Mouse (Mus musculus): ENCODE results near the gene Ptprn.
A peak's percentile ranks its signal among the peaks of the same experiment; 100 is the strongest.

The Ptprn gene

GRCm38 (mm10) chr1:75225473-75225872 lies 38.8 kb downstream of the Ptprn start:
- no peak for DNase-seq (ENCODE audit: low read depth, low spot score)

- DNase-seq (ENCODE audit: low read depth, low spot score), result no peak
Measured at GRCm38 (mm10) chr1:75223532-75223931, 40.8 kb downstream of the Ptprn start.

DNA sequence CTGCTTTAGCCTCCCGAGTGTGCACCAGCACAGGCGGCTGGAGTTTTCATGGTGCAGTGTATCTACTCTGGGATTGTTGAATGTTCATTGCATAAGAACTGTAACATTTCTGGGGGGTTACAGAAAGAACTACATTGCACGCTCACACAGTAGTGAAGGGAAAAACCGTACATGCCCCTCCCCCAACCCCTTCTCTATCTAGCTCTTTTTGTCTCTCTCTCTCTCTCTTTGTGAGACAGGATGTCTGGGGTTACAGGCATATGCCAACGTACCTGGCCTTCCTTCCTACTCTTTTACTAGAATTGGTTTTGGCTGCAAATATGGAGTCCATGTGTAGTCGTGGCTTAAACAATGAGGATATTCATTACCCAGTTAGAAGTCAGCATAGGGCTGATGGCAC lies 41.4 kb downstream of the Ptprn start:
- no peak for DNase-seq (ENCODE audit: low read depth, low spot score)

DNA sequence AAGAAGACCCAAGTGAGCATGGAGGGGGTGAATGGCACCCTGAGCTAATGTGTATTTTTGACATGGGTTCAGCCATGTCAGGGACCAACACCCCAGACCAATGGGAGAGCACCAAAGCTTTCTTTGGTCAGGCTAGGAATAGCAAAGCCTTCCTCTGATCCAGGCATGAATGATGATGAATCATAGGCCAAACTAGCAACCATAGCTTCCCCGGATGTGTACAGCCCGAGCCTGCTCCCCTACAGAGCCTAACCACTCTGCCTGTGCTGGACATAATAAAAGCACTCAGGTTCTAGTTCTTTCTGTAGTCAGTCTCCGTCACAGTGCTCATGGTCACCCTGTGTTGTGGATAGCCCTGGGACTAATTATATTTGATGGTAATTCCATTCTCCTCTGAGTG lies 42.8 kb downstream of the Ptprn start:
- no peak for DNase-seq (ENCODE audit: low read depth, low spot score)

DNA sequence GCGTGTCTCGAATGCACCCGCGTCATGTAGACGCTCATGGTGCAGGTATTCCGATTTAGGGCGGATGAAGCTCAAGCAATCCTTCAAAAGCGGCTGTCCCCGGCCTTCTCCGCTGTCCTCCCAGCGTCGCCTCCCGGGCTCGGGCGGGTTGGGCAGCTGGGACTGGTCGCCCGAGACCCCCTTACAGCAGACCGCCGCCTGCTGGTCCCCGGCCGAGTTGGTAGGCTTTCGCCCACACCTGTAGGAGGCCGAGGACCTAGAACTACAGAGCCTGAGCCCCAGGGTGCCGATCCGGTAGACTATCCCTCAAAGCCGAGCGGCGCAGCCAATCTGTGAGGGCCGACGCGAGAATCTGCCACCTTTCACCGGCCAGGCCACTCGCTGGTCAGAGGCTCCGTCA lies 44.8 kb downstream of the Ptprn start, which contains the start of gene Tuba4a:
Gene Tuba4a, minus strand, starts transcription at position 335 of the 400 bp plus-strand sequence.
- peak; percentile 44 for DNase-seq (ENCODE audit: low read depth, low spot score)

- DNase-seq (ENCODE audit: low read depth, low spot score), result peak; percentile 95
Measured at GRCm38 (mm10) chr1:75219078-75219477, 45.2 kb downstream of the Ptprn start.

- DNase-seq (ENCODE audit: low read depth, low spot score), result peak; percentile 52
Measured at GRCm38 (mm10) chr1:75218227-75219001, 45.9 kb downstream of the Ptprn start.

DNA sequence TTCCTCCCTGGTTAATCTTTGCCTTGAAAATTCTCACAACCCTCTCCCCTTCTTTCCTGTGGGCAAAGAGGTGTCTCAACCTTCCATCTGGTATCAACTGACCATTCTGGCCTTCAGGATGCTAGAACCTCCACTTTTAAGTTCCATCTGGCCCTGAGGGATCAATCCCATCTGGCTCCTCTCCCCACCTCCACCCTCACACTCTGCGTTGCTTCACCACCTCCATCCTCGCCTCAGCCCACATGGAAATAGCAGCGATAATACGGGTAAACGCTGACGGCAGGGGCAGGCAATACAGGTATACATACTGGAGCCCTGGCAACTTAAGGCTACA lies 46.4 kb downstream of the Ptprn start:
- DNase-seq (ENCODE audit: low read depth, low spot score), result no peak

- DNase-seq (ENCODE audit: low read depth, low spot score), result no peak
Measured at GRCm38 (mm10) chr1:75216797-75217585, 47.3 kb downstream of the Ptprn start.

- DNase-seq (ENCODE audit: low read depth, low spot score), result no peak
Measured at GRCm38 (mm10) chr1:75215785-75216184, 48.5 kb downstream of the Ptprn start.

- no peak for DNase-seq (ENCODE audit: low read depth, low spot score)
Measured at GRCm38 (mm10) chr1:75214886-75215285, 49.4 kb downstream of the Ptprn start.

DNA sequence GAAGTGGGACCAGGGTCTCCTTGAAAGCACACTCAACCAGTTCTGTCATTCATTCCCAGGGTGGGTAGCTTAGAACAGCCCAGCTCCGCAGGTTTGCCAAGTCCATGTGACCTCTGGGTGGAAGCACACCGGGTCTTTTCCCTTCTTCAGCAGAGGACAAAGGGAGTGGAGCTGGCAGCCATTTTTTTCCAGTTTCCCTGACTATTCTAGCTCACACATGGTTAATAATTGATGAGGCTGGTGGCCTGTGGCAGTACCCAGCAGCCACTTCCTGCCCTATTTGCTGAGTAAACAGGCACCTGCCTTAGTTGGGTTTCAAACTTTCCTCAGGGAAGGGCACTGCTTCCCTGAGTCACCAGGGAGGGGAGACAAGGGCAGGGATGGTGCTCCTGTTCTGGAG lies 49.9 kb downstream of the Ptprn start:
- peak; percentile 58 for DNase-seq (ENCODE audit: low read depth, low spot score)

GRCm38 (mm10) chr1:75213096-75213495 lies 51.2 kb downstream of the Ptprn start:
- no peak for DNase-seq (ENCODE audit: low read depth, low spot score)

GRCm38 (mm10) chr1:75212542-75212941 lies 51.8 kb downstream of the Ptprn start:
- no peak for DNase-seq (ENCODE audit: low read depth, low spot score)

GRCm38 (mm10) chr1:75211141-75211708 lies 53.1 kb downstream of the Ptprn start:
- DNase-seq (ENCODE audit: low read depth, low spot score), result no peak

DNA sequence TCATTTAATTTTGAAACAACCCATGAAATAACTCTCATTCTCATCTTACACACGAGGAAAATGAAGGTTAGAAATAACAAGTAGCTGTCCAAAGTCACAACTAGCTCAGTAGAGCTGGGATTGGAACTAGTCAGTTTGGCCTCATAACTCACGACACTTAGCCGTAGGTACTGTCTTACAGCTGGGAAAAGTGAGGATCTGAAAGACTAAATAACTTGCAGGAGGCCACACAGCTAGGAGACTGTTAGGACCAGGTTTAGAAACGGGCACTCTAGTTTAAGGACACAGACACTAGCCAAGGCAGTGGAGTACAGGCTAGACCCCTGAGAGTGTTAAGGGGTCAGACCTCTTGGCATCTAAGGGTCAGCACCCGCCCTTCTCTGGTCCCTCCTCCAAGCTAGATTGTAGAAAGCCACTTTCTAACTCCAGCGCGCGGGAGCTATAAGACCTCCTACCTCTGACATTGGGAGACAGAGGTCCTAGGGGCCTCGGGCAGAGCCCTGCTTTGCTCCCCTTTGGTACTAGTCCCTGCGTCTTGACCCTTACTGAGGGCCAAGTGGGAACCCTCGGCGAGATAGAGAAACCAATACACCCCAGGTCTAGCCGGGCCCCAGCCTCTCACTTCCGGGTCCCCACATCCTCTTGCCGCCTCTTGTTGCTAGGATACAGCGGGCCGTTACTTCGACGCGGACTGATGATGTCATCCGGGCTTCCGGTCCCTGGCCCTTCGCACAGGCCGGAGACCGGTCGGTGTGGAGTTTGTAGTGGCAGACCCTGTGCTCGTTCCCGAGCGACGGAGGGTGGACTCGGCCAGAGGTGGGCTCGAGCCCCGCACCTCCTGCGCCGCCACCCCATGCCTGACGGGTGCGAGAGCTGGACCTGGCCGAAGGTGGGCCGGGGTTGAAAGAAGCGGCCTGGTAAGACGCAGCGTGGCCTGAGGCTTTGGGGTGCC lies 53.9 kb downstream of the Ptprn start, which contains the start of the genes Glb1l and Stk16:
Gene Glb1l, minus strand, starts transcription at position 678 of the 952 bp plus-strand sequence.
Gene Stk16, plus strand, starts transcription at position 703 of the 952 bp plus-strand sequence.
- DNase-seq (ENCODE audit: low read depth, low spot score), result peak; percentile 97

DNA sequence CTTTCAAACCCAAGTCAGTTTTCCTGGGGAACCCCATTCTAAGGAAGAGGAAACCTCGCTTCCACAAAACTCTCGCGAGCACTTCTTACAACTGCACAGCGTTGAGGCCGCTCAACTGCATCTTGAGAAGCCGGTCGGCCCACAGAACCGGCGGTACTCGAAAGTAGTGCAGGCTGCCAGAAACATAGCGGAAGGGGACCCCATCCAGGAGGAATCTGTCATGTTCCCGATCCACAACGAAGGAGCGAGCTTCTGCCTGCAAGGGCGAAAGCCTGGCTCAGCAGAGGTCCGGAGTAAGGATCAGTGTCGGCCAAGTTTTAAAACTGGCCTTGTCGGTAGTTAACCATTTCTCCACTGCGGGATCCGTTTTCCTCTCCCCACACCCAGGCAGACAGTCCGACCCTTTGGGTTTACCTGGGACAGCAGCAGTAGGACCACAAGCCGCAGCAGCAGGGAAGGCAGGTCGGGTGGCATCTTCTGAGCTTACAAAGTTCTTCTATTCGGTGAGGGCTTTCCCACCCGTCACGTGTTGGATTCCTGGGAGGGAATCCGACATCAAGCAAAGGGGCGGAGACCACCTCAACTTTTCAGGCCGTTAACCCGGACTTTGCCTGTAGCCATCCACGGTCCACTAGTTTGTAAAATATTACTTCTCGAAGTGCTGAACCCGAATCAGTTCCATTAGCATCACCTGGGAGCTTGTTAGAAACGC lies 55.2 kb downstream of the Ptprn start:
- peak; percentile 65 for DNase-seq (ENCODE audit: low read depth, low spot score)

GRCm38 (mm10) chr1:75201236-75201635 lies 63.1 kb downstream of the Ptprn start:
- DNase-seq (ENCODE audit: low read depth, low spot score), result no peak

All from ES-CJ7 (cell line).